Mouse (Mus musculus) right cerebral cortex, postnatal 25 days (tissue): ENCODE data around the gene Ccpg1.

Experiments
- DNase-seq: peaks from one replicate; pipeline ENCODE4 v3.0.0; 2022

Gene Ccpg1

GRCm38 (mm10) chr9:73048927-73049326 lies 63.7 kb downstream of the Ccpg1 start:
- no peak for DNase-seq

GRCm38 (mm10) chr9:73049833-73050232 lies 64.6 kb downstream of the Ccpg1 start:
- DNase-seq: no peak

- no peak for DNase-seq
These were observed 65.4 kb downstream of the Ccpg1 start for GRCm38 (mm10) chr9:73050606-73051005.

- no peak for DNase-seq
These were observed 70.2 kb downstream of the Ccpg1 start for GRCm38 (mm10) chr9:73055441-73055911.

- DNase-seq: no peak
These were observed 74.0 kb downstream of the Ccpg1 start for GRCm38 (mm10) chr9:73059224-73059623.

- DNase-seq: no peak
These were observed 78.5 kb downstream of the Ccpg1 start for GRCm38 (mm10) chr9:73063621-73064290.
